Mouse (Mus musculus): ENCODE results near the gene Tcf7l2. TPM values are rescaled to one million over a fixed set of nuclear protein-coding genes. Genes with fewer than 3 reads are reported as not detected.

The Tcf7l2 gene
- total and polyA plus RNA-seq, 3 experiments = not detected

DNA sequence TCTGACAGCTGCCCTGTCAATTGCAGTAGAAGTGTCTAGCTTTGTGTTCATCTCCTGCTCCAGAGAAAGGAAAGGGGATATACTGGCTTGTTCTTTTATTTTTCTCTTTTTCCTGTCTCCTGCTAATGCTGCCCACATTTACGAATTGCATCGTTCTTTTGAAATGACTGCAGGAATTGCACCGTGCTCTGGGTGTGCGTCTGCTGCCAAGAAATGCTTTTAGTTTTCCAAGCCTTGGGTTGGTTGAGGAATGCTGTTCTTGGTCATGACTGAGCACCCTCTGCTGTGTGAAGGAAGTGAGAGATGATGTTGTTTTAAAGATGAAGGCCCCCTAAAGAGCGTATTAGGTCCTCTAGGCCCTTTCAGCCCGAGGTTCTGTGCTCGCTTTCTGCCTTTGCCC is 75.4 kb downstream of the Tcf7l2 start:
- no peak overlapping the region for H3K9ac ChIP-seq (ENCODE audit: insufficient read depth, low read depth)
- H3K9me3 ChIP-seq (replicated peaks; ENCODE audit: low read length) = no peaks in the 10 kb centered on the region
- H3K27ac ChIP-seq (ENCODE audit: insufficient read depth, low read depth) = no peak overlapping the region
- DNase-seq (ENCODE audit: extremely low read depth) = no peak
- H3K4me2 ChIP-seq (ENCODE audit: insufficient read depth, low read depth, poor library complexity, severe bottlenecking) = no peak overlapping the region
- H3K27me3 ChIP-seq (replicated peaks) = peaks cover 53% of the 10 kb centered on the region
- no peaks in the 10 kb centered on the region for H3K4me1 ChIP-seq (ENCODE audit: control insufficient read depth in 1 of 2, insufficient read depth in 2 of 2)
- no peak overlapping the region for H3K4me3 ChIP-seq (replicated peaks in 1 of 3; ENCODE audit: low read depth in 2 of 3, low read length in 2 of 3, poor library complexity in 1 of 3)
- TF ChIP-seq SMC3 (IDR thresholded peaks at IDR 0.05; ENCODE audit: low read depth, low read length) = no peak
- no peak for TF ChIP-seq TBP (conservative IDR thresholded peaks at IDR 0.05; ENCODE audit: low read depth, low read length)
- TF ChIP-seq PAX5 (IDR thresholded peaks at IDR 0.05; ENCODE audit: low read length) = no peak
- TF ChIP-seq MAX (IDR thresholded peaks at IDR 0.05; ENCODE audit: low read length) = no peak
- no peak for TF ChIP-seq SIN3A (IDR thresholded peaks at IDR 0.05; ENCODE audit: low read length)
- TF ChIP-seq JUND (conservative IDR thresholded peaks at IDR 0.05; ENCODE audit: low read depth, low read length) = no peak
- TF ChIP-seq E2F4 (IDR thresholded peaks at IDR 0.05; ENCODE audit: insufficient replicate concordance, low read depth, low read length) = no peak
- TF ChIP-seq HCFC1 (IDR thresholded peaks at IDR 0.05; ENCODE audit: low read depth, low read length) = no peak
- TF ChIP-seq CTCF (conservative IDR thresholded peaks at IDR 0.05 in 1 of 2, IDR thresholded peaks at IDR 0.05 in 1 of 2; ENCODE audit: low read depth in 2 of 2, low read length in 2 of 2) = no peak
- no peak for TF ChIP-seq ZC3H11A (IDR thresholded peaks at IDR 0.05; ENCODE audit: low read depth, low read length)
- no peak for TF ChIP-seq TCF12 (IDR thresholded peaks at IDR 0.05; ENCODE audit: low read depth, low read length)
- no peak for TF ChIP-seq MEF2A (IDR thresholded peaks at IDR 0.05; ENCODE audit: borderline replicate concordance, low read depth, low read length)
- TF ChIP-seq MAZ (IDR thresholded peaks at IDR 0.05; ENCODE audit: low read depth, low read length) = no peak
- in situ Hi-C loops (cut with MboI; ENCODE audit: low pct_ligation_motif_present, low pct_unique_long_range_greater_than_20kb, low sequenced_read_pairs) (no loop called here), dilution Hi-C loops (cut with MboI; ENCODE audit: extremely low pct_ligation_motif_present, extremely low pct_unique_long_range_greater_than_20kb, low sequenced_read_pairs) (no loop called here)
- H3K36me3 ChIP-seq (replicated peaks in 1 of 2; ENCODE audit: control insufficient read depth in 1 of 2, insufficient read depth in 1 of 2, low read length in 1 of 2) = no peaks in the 10 kb centered on the region
- H3K79me2 ChIP-seq (replicated peaks; ENCODE audit: control insufficient read depth, extremely low read depth, insufficient read depth, poor library complexity, severe bottlenecking) = no peaks in the 10 kb centered on the region

DNA sequence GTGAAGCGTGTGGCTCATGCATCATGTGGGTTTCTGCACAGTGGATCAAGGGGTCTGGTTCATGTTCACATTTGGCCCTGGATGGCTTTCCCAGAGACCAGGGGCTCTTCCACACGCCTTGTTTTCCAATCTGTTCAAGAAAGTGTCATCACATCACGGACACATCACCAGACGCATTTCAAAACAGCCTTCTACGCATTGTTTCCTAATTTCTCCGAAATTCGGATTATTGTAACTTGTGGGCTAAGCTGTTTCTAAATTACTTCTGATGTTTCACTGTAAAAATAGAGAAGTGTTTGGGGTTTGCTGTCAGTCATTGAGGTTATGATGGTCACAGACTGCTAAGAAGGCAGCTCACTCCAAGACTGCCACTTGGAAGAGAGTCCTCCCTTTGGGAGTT is 78.6 kb downstream of the Tcf7l2 start:
- no peak for DNase-seq (ENCODE audit: extremely low read depth)
- H3K36me3 ChIP-seq (replicated peaks in 1 of 2; ENCODE audit: control insufficient read depth in 1 of 2, insufficient read depth in 1 of 2, low read length in 1 of 2) = no peaks in the 10 kb centered on the region
- dilution Hi-C loops (cut with MboI; ENCODE audit: extremely low pct_ligation_motif_present, extremely low pct_unique_long_range_greater_than_20kb, low sequenced_read_pairs) (no loop called here), in situ Hi-C loops (cut with MboI; ENCODE audit: low pct_ligation_motif_present, low pct_unique_long_range_greater_than_20kb, low sequenced_read_pairs) (no loop called here)
- H3K4me1 ChIP-seq (ENCODE audit: control insufficient read depth in 1 of 2, insufficient read depth in 2 of 2) = no peaks in the 10 kb centered on the region
- no peaks in the 10 kb centered on the region for H3K79me2 ChIP-seq (replicated peaks; ENCODE audit: control insufficient read depth, extremely low read depth, insufficient read depth, poor library complexity, severe bottlenecking)
- no peak overlapping the region for H3K4me3 ChIP-seq (replicated peaks in 1 of 3; ENCODE audit: low read depth in 2 of 3, low read length in 2 of 3, poor library complexity in 1 of 3)
- no peak overlapping the region for H3K27ac ChIP-seq (ENCODE audit: insufficient read depth, low read depth)
- no peak for TF ChIP-seq MEF2A (IDR thresholded peaks at IDR 0.05; ENCODE audit: borderline replicate concordance, low read depth, low read length)
- no peak for TF ChIP-seq CHD1 (IDR thresholded peaks at IDR 0.05; ENCODE audit: low read depth, low read length)
- TF ChIP-seq TBP (conservative IDR thresholded peaks at IDR 0.05; ENCODE audit: low read depth, low read length) = no peak
- no peak for TF ChIP-seq JUND (conservative IDR thresholded peaks at IDR 0.05; ENCODE audit: low read depth, low read length)
- TF ChIP-seq PAX5 (IDR thresholded peaks at IDR 0.05; ENCODE audit: low read length) = no peak
- no peak for TF ChIP-seq MYC (IDR thresholded peaks at IDR 0.05; ENCODE audit: low read depth, low read length)
- no peak for TF ChIP-seq MXI1 (IDR thresholded peaks at IDR 0.05; ENCODE audit: low read depth, low read length)
- no peak for TF ChIP-seq USF2 (conservative IDR thresholded peaks at IDR 0.05; ENCODE audit: low read depth, low read length)
- TF ChIP-seq MAZ (IDR thresholded peaks at IDR 0.05; ENCODE audit: low read depth, low read length) = no peak
- TF ChIP-seq ZNF384 (IDR thresholded peaks at IDR 0.05; ENCODE audit: low read depth, low read length) = no peak
- TF ChIP-seq BHLHE40 (IDR thresholded peaks at IDR 0.05; ENCODE audit: low read depth, low read length) = no peak
- no peak for TF ChIP-seq ZMIZ1 (IDR thresholded peaks at IDR 0.05; ENCODE audit: low read depth, low read length)
- TF ChIP-seq UBTF (IDR thresholded peaks at IDR 0.05; ENCODE audit: low read depth, low read length) = no peak
- no peak for TF ChIP-seq ZKSCAN1 (IDR thresholded peaks at IDR 0.05; ENCODE audit: borderline replicate concordance, low read depth, low read length)
- no peak overlapping the region for H3K9ac ChIP-seq (ENCODE audit: insufficient read depth, low read depth)
- no peaks in the 10 kb centered on the region for H3K9me3 ChIP-seq (replicated peaks; ENCODE audit: low read length)
- H3K27me3 ChIP-seq (replicated peaks) = peaks cover 59% of the 10 kb centered on the region
- no peak overlapping the region for H3K4me2 ChIP-seq (ENCODE audit: insufficient read depth, low read depth, poor library complexity, severe bottlenecking)

Data from CH12.LX (cell line).